In genomic region chr5:4194166-4194565, GRCm38 (mm10) we compare ENCODE assay signal across 19 mouse cellular contexts. TPM values are rescaled to one million over a fixed set of nuclear protein-coding genes. Genes with fewer than 3 reads are reported as not detected.
DNase-seq lines count a peak whose midpoint lies in the region; ATAC-seq and TF ChIP-seq lines count a peak whose summit lies in the region.
"Had no signal": no experiment of that assay in that cellular context is flagged by ENCODE, and none has a peak within 500 bp of the region (broad histone marks: within the 10 kb centered on the region; RNA-seq: fewer than 3 reads in every experiment).

No protein-coding gene starts in this region.

- peak; percentile 10 for TF ChIP-seq RAD21 in MEL (IDR thresholded peaks at IDR 0.05; ENCODE audit: low read depth, low read length)

- TF ChIP-seq EP300 in heart, postnatal 0 days (IDR thresholded peaks at IDR 0.05; ENCODE audit: low read depth) = no peak
- no peak for TF ChIP-seq EP300 in MEL (IDR thresholded peaks at IDR 0.05; ENCODE audit: low read depth in 1 of 2, low read length in 2 of 2)

- no peak for ATAC-seq in heart, postnatal 0 days (ENCODE audit: insufficient read depth, low read depth)
- ATAC-seq in heart, embryonic 12.5 days (ENCODE audit: insufficient number of reproducible peaks, low FRiP score) = no peak
- no peak for ATAC-seq in lung, embryonic 14.5 days (ENCODE audit: insufficient read depth)
- ATAC-seq: forebrain, embryonic 15.5 days; inflammation-experienced regulatory T-cells, adult 6 months; midbrain, embryonic 15.5 days had no signal

- no peak overlapping the region for H3K9ac ChIP-seq in heart, postnatal 0 days (replicated peaks; ENCODE audit: low read depth, low read length)
- no peak overlapping the region for H3K9ac ChIP-seq in heart, embryonic 12.5 days
- H3K9ac ChIP-seq in lung, embryonic 14.5 days = no peak overlapping the region
- no peak overlapping the region for H3K9ac ChIP-seq in MEL (ENCODE audit: control insufficient read depth, low read depth, low read length, poor library complexity, severe bottlenecking)
- H3K9ac ChIP-seq: forebrain, embryonic 15.5 days; midbrain, embryonic 15.5 days had no signal

- no peaks in the 10 kb centered on the region for H3K36me3 ChIP-seq in heart, postnatal 0 days (replicated peaks; ENCODE audit: control insufficient read depth, insufficient read depth, low read length)
- H3K36me3 ChIP-seq in heart, embryonic 12.5 days = no peaks in the 10 kb centered on the region
- no peaks in the 10 kb centered on the region for H3K36me3 ChIP-seq in lung, embryonic 14.5 days (ENCODE audit: insufficient read depth)
- peaks cover 0 to 6% of the 10 kb centered on the region in 2 experiments; a peak in 2 of 4 replicates for H3K36me3 ChIP-seq in MEL (ENCODE audit: control insufficient read depth in 1 of 2, insufficient read depth in 2 of 2, low read length in 2 of 2)
- H3K36me3 ChIP-seq: forebrain, embryonic 15.5 days; heart, embryonic 10.5 days; midbrain, embryonic 15.5 days had no signal

- no peak for TF ChIP-seq POLR2A in MEL (IDR thresholded peaks at IDR 0.05; ENCODE audit: control insufficient read depth in 1 of 2, insufficient read depth in 1 of 2, low read depth in 1 of 2, low read length in 2 of 2, poor library complexity in 1 of 2)

- H3K79me2 ChIP-seq in MEL (ENCODE audit: control insufficient read depth, insufficient read depth, low read length, poor library complexity) = 0 out of 2 replicates have a peak, but pooled peaks cover 1% of the 10 kb centered on the region

- H3K4me1 ChIP-seq in heart, postnatal 0 days (ENCODE audit: control insufficient read depth, insufficient read depth) = peaks cover 8% of the 10 kb centered on the region
- peaks cover 4% of the 10 kb centered on the region; the same call in 1 of the 2 replicates for H3K4me1 ChIP-seq in heart, embryonic 12.5 days (replicated peaks)
- no peaks in the 10 kb centered on the region for H3K4me1 ChIP-seq in lung, embryonic 14.5 days (ENCODE audit: insufficient read depth)
- H3K4me1 ChIP-seq in MEL (ENCODE audit: control insufficient read depth in 1 of 2, insufficient read depth in 2 of 2, low read length in 2 of 2) = peaks cover 0 to 2% of the 10 kb centered on the region in 2 experiments; a peak in 2 of 4 replicates

- WGBS in heart, postnatal 0 days = 52% methylated on average over 1 of the region's 1 CpGs
- WGBS in heart, embryonic 12.5 days = 72% methylated on average over 1 of the region's 1 CpGs
- 63% methylated on average over 1 of the region's 1 CpGs for WGBS in lung, embryonic 14.5 days

- TF ChIP-seq CTCF in heart, postnatal 0 days (IDR thresholded peaks at IDR 0.05; ENCODE audit: low read depth) = peak; percentile 40
- peak; percentile 58 for TF ChIP-seq CTCF in lung, embryonic 14.5 days (IDR thresholded peaks at IDR 0.05; ENCODE audit: low read depth)
- peak in 1 of 3 experiments; percentile 29; a peak in 1 of 6 replicates for TF ChIP-seq CTCF in MEL (IDR thresholded peaks at IDR 0.05 in 2 of 3, conservative IDR thresholded peaks at IDR 0.05 in 1 of 3; ENCODE audit: control insufficient read depth in 1 of 3, insufficient read depth in 1 of 3, low read depth in 2 of 3, low read length in 3 of 3, poor library complexity in 1 of 3, severe bottlenecking in 1 of 3)

- DNase-seq in heart, postnatal 0 days (ENCODE audit: low spot score) = no peak
- peak; percentile 72 for DNase-seq in lung, embryonic 14.5 days
- DNase-seq in lung, postnatal 4 days = no peak
- DNase-seq in MEL (ENCODE audit: low read depth, low spot score) = peak; percentile 18
- DNase-seq in embryo, embryonic 11 days = peak; percentile 18
- no peak for DNase-seq in thymus, postnatal 36 days
- no peak for DNase-seq in left cerebral cortex, adult 8-10 months (ENCODE audit: low spot score in 2 of 2)
- DNase-seq: cerebellum, adult 11 months; cerebellum, postnatal 36 days; gastrocnemius, postnatal 10 days; heart, postnatal 36 days; kidney, postnatal 14 days; layer of hippocampus, adult 9-11 months; right cerebral cortex, postnatal 4 days had no signal

- H3K27me3 ChIP-seq in heart, postnatal 0 days (ENCODE audit: control insufficient read depth, insufficient read depth, low read length) = no peaks in the 10 kb centered on the region
- H3K27me3 ChIP-seq in heart, embryonic 12.5 days (replicated peaks) = no peaks in the 10 kb centered on the region
- H3K27me3 ChIP-seq in lung, embryonic 14.5 days (ENCODE audit: insufficient read depth, low read length) = no peaks in the 10 kb centered on the region
- no peaks in the 10 kb centered on the region for H3K27me3 ChIP-seq in MEL (ENCODE audit: control insufficient read depth in 1 of 2, insufficient read depth in 2 of 2, low read length in 2 of 2)
- H3K27me3 ChIP-seq: forebrain, embryonic 15.5 days; midbrain, embryonic 15.5 days had no signal

- no peak overlapping the region for H3K4me2 ChIP-seq in heart, postnatal 0 days (ENCODE audit: low read depth, low read length)
- no peak overlapping the region for H3K4me2 ChIP-seq in heart, embryonic 12.5 days
- H3K4me2 ChIP-seq in lung, embryonic 14.5 days = no peak overlapping the region
- H3K4me2 ChIP-seq: forebrain, embryonic 15.5 days; midbrain, embryonic 15.5 days had no signal

- 0 out of 2 replicates have a peak, but pooled peaks cover 3% of the 10 kb centered on the region for H3K9me3 ChIP-seq in heart, postnatal 0 days (replicated peaks; ENCODE audit: control insufficient read depth, low read length)
- no peaks in the 10 kb centered on the region for H3K9me3 ChIP-seq in heart, embryonic 12.5 days (replicated peaks)
- H3K9me3 ChIP-seq in lung, embryonic 14.5 days (ENCODE audit: low read depth, low read length) = no peaks in the 10 kb centered on the region
- no peaks in the 10 kb centered on the region for H3K9me3 ChIP-seq in MEL (replicated peaks; ENCODE audit: insufficient read depth, low read length)
- H3K9me3 ChIP-seq: forebrain, embryonic 15.5 days; midbrain, embryonic 15.5 days had no signal

- no peak overlapping the region for H3K27ac ChIP-seq in heart, postnatal 0 days (ENCODE audit: low read depth)
- H3K27ac ChIP-seq in heart, embryonic 12.5 days (ENCODE audit: poor library complexity, severe bottlenecking) = no peak overlapping the region
- H3K27ac ChIP-seq in lung, embryonic 14.5 days (ENCODE audit: low read depth) = no peak overlapping the region
- H3K27ac ChIP-seq in MEL (ENCODE audit: control insufficient read depth, low read depth, low read length) = no peak overlapping the region
- H3K27ac ChIP-seq: forebrain, embryonic 15.5 days; heart, embryonic 10.5 days; midbrain, embryonic 15.5 days had no signal

- H3K4me3 ChIP-seq in heart, postnatal 0 days (ENCODE audit: low read depth, low read length) = no peak overlapping the region
- H3K4me3 ChIP-seq in heart, embryonic 12.5 days = no peak overlapping the region
- no peak overlapping the region for H3K4me3 ChIP-seq in lung, embryonic 14.5 days (ENCODE audit: low read depth, low read length)
- H3K4me3 ChIP-seq in MEL (ENCODE audit: control insufficient read depth in 1 of 2, insufficient read depth in 1 of 2, low read depth in 2 of 2, low read length in 2 of 2) = no peak overlapping the region
- H3K4me3 ChIP-seq: heart, embryonic 10.5 days; midbrain, embryonic 15.5 days had no signal

TF ChIP-seq in MEL, 35 proteins besides CTCF, POLR2A, EP300 and RAD21:
- TF ChIP-seq MYB (IDR thresholded peaks at IDR 0.05; ENCODE audit: low read depth, low read length) = no peak
- TF ChIP-seq TAL1 (IDR thresholded peaks at IDR 0.05; ENCODE audit: low read length) = no peak
- TF ChIP-seq SMC3 (IDR thresholded peaks at IDR 0.05; ENCODE audit: low read depth, low read length) = peak; percentile 42; the same call in 1 of the 2 replicates

RNA-seq across cellular contexts. Expression of gene Mterf1b, which starts 2.0 kb away (rescaled TPM):
- 0.57 TPM in 1 of 2 replicates, not detected in the other for total RNA-seq in heart, postnatal 0 days (2014; rRNA removed; ENCODE audit: low replicate concordance)
- 1.3 and 1.8 TPM in 2 replicates for polyA plus RNA-seq in heart, postnatal 0 days (2015; fragmentation: Nextera tagmentation; extraction: Ambion mirVana)
- 2.7 and 3.1 TPM in 2 replicates for polyA plus RNA-seq in heart, embryonic 12.5 days (2016; fragmentation: Nextera tagmentation; extraction: Ambion mirVana)
- 2.1 and 3.0 TPM in 2 replicates for polyA plus RNA-seq in lung, embryonic 14.5 days (2014; fragmentation: Nextera tagmentation; extraction: Ambion mirVana)
- total RNA-seq in MEL (2012; rRNA removed) = 2.0 and 2.2 TPM in 2 replicates
- polyA plus RNA-seq in MEL (2012; ENCODE audit: insufficient read depth in 1 of 2, insufficient read length in 2 of 2, low read depth in 1 of 2, low replicate concordance in 2 of 2, missing spikeins in 1 of 2) = under 1 TPM in 1 of 2 experiments, not detected in 1; 0.92 TPM
- total RNA-seq in left cerebral cortex, adult 8-10 months (2022) = 1 to 10 TPM; 4.8 to 6.3 (median 5.8) TPM

Comparison
In these comparisons a context has a peak if more than half of its experiments do, and no peak if none do; other contexts are left out.
1. DNase-seq: peak in lung, embryonic 14.5 days (single experiment), MEL (single experiment) and embryo, embryonic 11 days (single experiment); none in heart, postnatal 0 days (single experiment), lung, postnatal 4 days (0 of 2), thymus, postnatal 36 days (0 of 2) and left cerebral cortex, adult 8-10 months (0 of 2).